Mouse (Mus musculus) heart, embryonic 11.5 days (tissue): ENCODE measurements around the gene Ntn5. TPM values are rescaled to one million over a fixed set of nuclear protein-coding genes. Genes with fewer than 3 reads are reported as not detected.

Experiments
- ATAC-seq: fragments of 200-750 bp; cut with Nextera tagmentation; replicated peaks from 2 replicates; pipeline ENCODE4 v1.8.0; 2017; ENCODE audit warnings: moderate library complexity; ENCODE audit not compliant: insufficient number of reproducible peaks, low FRiP score, low TSS enrichment
- H3K27ac ChIP-seq: fragments of 300-500 bp; sonication (generic); 2 replicates; pipeline ENCODE4 v1.5.1; 2014; ENCODE audit warnings: mild to moderate bottlenecking, low read depth, low read length
- H3K27me3 ChIP-seq: fragments of 300-500 bp; sonication (generic); 2 replicates; pipeline ENCODE4 v1.6.1; 2014; ENCODE audit warnings: mild to moderate bottlenecking, low read length, mixed read lengths; ENCODE audit not compliant: control insufficient read depth, insufficient read depth
- H3K36me3 ChIP-seq: fragments of 300-500 bp; sonication (generic); 2 replicates; pipeline ENCODE4 v1.6.1; 2014; ENCODE audit warnings: mild to moderate bottlenecking, low read length, moderate library complexity, mixed read lengths; ENCODE audit not compliant: control insufficient read depth, insufficient read depth
- H3K4me1 ChIP-seq: fragments of 300-500 bp; sonication (generic); 2 replicates; pipeline ENCODE4 v1.6.1; 2014; ENCODE audit warnings: low read length; ENCODE audit not compliant: control insufficient read depth, insufficient read depth
- H3K4me2 ChIP-seq: fragments of 300-500 bp; sonication (generic); 2 replicates; pipeline ENCODE4 v1.6.1; 2014; ENCODE audit warnings: mild to moderate bottlenecking, moderate library complexity
- H3K4me3 ChIP-seq: fragments of 300-500 bp; sonication (generic); 2 replicates; pipeline ENCODE4 v1.5.1; 2014; ENCODE audit warnings: low read depth, low read length
- H3K9ac ChIP-seq: fragments of 300-500 bp; sonication (generic); 2 replicates; pipeline ENCODE4 v1.6.1; 2014; ENCODE audit warnings: mild to moderate bottlenecking, low read depth, low read length, moderate library complexity
- H3K9me3 ChIP-seq: fragments of 300-500 bp; sonication (generic); replicated peaks from 2 replicates; pipeline ENCODE4 v1.6.1; 2016; ENCODE audit warnings: low read length; ENCODE audit not compliant: control insufficient read depth
- WGBS: fragments of 180-500 bp; shearing (Covaris S2); extraction: QIAGEN DNeasy Blood & Tissue Kit; methylation state at CpG from one replicate; pipeline ENCODE4 v1.1.7; 2014; ENCODE audit not compliant: insufficient replicate concordance; 5-methylcytosine and 5-hydroxymethylcytosine counted together
- polyA plus RNA-seq: library from polyadenylated mRNA; unstranded; fragments of >200 nt; fragmentation: Nextera tagmentation; extraction: Ambion mirVana; gene quantifications from 2 replicates; pipeline ENCODE4 v1.2.1, GENCODE M21; 2014

Ntn5 gene
- polyA plus RNA-seq, 1 experiment from 2014 or later, result not detected

DNA sequence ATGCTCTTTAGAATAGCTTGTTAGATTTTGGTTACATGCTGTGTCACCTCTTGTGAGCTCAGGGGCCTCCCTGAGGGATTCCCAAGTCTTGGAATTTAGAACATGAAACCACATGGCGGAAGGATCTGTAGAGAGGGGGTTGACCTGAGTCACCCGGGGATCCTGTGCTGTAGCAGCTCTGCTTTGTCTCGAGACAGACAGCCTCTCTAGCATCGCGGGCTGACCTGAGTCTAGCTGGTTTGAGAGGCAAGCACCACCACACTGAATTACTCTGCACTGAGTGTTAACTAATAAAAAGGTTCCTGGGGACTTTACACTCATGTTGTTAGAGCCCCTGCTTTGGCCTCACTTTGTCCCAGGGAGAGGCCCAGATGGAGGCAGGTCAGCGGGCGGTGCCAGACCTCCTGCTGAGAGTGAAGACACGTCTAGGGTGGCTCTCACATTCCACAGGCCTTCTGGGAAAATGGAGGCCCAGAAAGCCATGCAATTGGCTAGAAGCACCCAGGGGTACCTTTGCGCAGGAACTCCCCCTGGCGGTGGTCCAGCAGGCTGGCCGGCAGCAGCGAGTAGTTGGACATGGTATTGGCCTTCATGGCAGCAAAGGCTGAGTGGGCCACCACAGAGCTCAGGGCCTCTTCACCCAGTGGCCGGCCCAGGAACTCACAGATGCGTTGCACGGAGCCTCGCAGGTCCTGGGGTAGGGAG lies 47.1 kb downstream of the Ntn5 start:
- H3K4me2 ChIP-seq, result no peak overlapping the region; the same call in 1 of the 2 replicates
- no peak overlapping the region for H3K4me3 ChIP-seq
- H3K9ac ChIP-seq, result peak overlapping the region; percentile 39; the same call in 1 of the 2 replicates
- no peaks in the 10 kb centered on the region for H3K27me3 ChIP-seq
- H3K27ac ChIP-seq, result no peak overlapping the region
- ATAC-seq, result no peak
- H3K4me1 ChIP-seq, result peaks cover 7% of the 10 kb centered on the region; the same call in 1 of the 2 replicates
- WGBS, result 14% methylated on average over 16 of the region's 16 CpGs
- peaks cover 5% of the 10 kb centered on the region; the same call in 1 of the 2 replicates for H3K36me3 ChIP-seq
- no peaks in the 10 kb centered on the region for H3K9me3 ChIP-seq

DNA sequence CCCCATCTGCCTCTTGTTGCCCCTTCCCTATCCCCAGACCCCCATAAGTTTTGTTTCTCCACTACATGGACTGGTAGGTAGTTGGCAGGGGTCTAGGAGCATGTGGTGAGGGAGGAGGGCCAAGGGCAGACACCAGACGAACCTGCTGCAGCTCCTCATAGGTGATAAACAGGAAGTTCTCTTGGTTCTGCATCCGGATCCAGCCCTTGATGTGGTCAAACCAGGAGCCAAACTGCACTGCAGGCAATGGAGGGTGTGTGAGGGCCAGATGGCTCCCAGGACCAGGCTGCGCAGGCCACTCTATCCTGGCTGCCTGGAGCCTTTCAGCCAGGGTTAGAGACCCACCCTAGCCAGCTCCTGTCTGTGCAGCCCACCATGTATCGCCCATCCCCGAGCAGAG lies 49.7 kb downstream of the Ntn5 start:
- no peak overlapping the region for H3K4me3 ChIP-seq
- no peaks in the 10 kb centered on the region for H3K9me3 ChIP-seq
- peaks cover 7% of the 10 kb centered on the region; the same call in 1 of the 2 replicates for H3K4me1 ChIP-seq
- H3K9ac ChIP-seq, result no peak overlapping the region
- no peak overlapping the region for H3K4me2 ChIP-seq
- ATAC-seq, result no peak
- no peaks in the 10 kb centered on the region for H3K27me3 ChIP-seq
- H3K36me3 ChIP-seq, result no peaks in the 10 kb centered on the region
- 75% methylated on average over 5 of the region's 5 CpGs for WGBS
- no peak overlapping the region for H3K27ac ChIP-seq

GRCm38 (mm10) chr7:45739162-45739763 lies 55.4 kb downstream of the Ntn5 start:
- Histone ChIP-seq H3K27ac (no peak overlapping the region), H3K36me3 (no peaks in the 10 kb centered on the region), H3K9me3 (no peaks in the 10 kb centered on the region), H3K4me3 (no peak overlapping the region), H3K4me1 (no peaks in the 10 kb centered on the region), H3K27me3 (no peaks in the 10 kb centered on the region), H3K4me2 (no peak overlapping the region), H3K9ac (no peak overlapping the region)
- ATAC-seq, result no peak; the same call in 1 of the 2 replicates
- WGBS, result 8% methylated on average over 9 of the region's 9 CpGs

- Histone ChIP-seq H3K9ac (no peak overlapping the region), H3K9me3 (no peaks in the 10 kb centered on the region), H3K4me2 (no peak overlapping the region), H3K4me1 (no peaks in the 10 kb centered on the region), H3K27ac (no peak overlapping the region), H3K4me3 (no peak overlapping the region), H3K27me3 (no peaks in the 10 kb centered on the region), H3K36me3 (no peaks in the 10 kb centered on the region)
- no peak for ATAC-seq
- WGBS, result 68% methylated on average over 10 of the region's 10 CpGs
These were observed 56.0 kb downstream of the Ntn5 start for GRCm38 (mm10) chr7:45739820-45740219.

DNA sequence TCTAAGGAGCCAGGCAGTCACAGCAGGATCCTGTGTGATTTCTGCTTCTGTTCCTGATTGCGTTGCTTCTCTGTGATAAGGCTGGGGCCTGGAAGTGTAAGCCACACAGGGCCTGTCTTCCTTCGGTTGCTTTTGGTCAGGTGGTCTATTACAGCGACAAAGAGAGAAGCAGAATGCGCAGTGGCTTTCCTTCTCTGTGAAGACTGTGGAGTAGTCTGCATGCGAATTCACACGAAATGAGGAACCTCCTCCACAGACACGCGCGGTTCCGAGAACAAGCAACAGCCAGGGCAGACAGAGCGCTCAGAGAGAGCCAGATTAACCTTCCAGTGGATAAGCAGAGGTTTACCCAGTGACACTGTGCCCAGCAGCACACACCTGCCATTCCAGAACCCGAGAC lies 57.5 kb downstream of the Ntn5 start:
- no peaks in the 10 kb centered on the region for H3K9me3 ChIP-seq
- 64% methylated on average over 12 of the region's 12 CpGs for WGBS
- no peaks in the 10 kb centered on the region for H3K4me1 ChIP-seq
- H3K4me2 ChIP-seq, result no peak overlapping the region
- no peak for ATAC-seq
- H3K9ac ChIP-seq, result no peak overlapping the region
- H3K27me3 ChIP-seq, result no peaks in the 10 kb centered on the region
- no peaks in the 10 kb centered on the region for H3K36me3 ChIP-seq
- H3K27ac ChIP-seq, result no peak overlapping the region
- H3K4me3 ChIP-seq, result no peak overlapping the region

GRCm38 (mm10) chr7:45741777-45742176 lies 58.0 kb downstream of the Ntn5 start:
- no peaks in the 10 kb centered on the region for H3K36me3 ChIP-seq
- no peak for ATAC-seq
- WGBS, result 27% methylated on average over 11 of the region's 11 CpGs
- H3K9me3 ChIP-seq, result no peaks in the 10 kb centered on the region
- no peaks in the 10 kb centered on the region for H3K27me3 ChIP-seq
- H3K27ac ChIP-seq, result no peak overlapping the region
- no peak overlapping the region for H3K9ac ChIP-seq
- H3K4me1 ChIP-seq, result no peaks in the 10 kb centered on the region
- H3K4me3 ChIP-seq, result peak overlapping the region; percentile 8; the same call in 1 of the 2 replicates
- peak overlapping the region; percentile 47 for H3K4me2 ChIP-seq

- no peaks in the 10 kb centered on the region for H3K9me3 ChIP-seq
- no peaks in the 10 kb centered on the region for H3K4me1 ChIP-seq
- H3K9ac ChIP-seq, result 0 out of 2 replicates have a peak overlapping the region, but pooled peaks have one; percentile 3
- H3K4me2 ChIP-seq, result peak overlapping the region; percentile 47
- no peaks in the 10 kb centered on the region for H3K36me3 ChIP-seq
- no peak overlapping the region for H3K27ac ChIP-seq
- 34% methylated on average over 19 of the region's 19 CpGs for WGBS
- peak overlapping the region; percentile 8; the same call in 1 of the 2 replicates for H3K4me3 ChIP-seq
- no peaks in the 10 kb centered on the region for H3K27me3 ChIP-seq
- no peak for ATAC-seq
These were observed 58.5 kb downstream of the Ntn5 start for GRCm38 (mm10) chr7:45742338-45742737.
